Mouse (Mus musculus) B cell, adult 62 days (primary cell): ENCODE measurements around the gene Gm8220. TPM values are rescaled to one million over a fixed set of nuclear protein-coding genes. Genes with fewer than 3 reads are reported as not detected.

Source experiments
- total RNA-seq: library from RNA; stranded (reverse); gene quantifications from 4 replicates; pipeline ENCODE4 v1.2.4, GENCODE M21; 2023

Gene Gm8220
- total RNA-seq = not detected in 4 replicates

GRCm38 (mm10) chr14:44285280-44285679 is at the start of gene Gm8220:
Gene Gm8220 (plus strand): TSS chr14:44285580.

DNA sequence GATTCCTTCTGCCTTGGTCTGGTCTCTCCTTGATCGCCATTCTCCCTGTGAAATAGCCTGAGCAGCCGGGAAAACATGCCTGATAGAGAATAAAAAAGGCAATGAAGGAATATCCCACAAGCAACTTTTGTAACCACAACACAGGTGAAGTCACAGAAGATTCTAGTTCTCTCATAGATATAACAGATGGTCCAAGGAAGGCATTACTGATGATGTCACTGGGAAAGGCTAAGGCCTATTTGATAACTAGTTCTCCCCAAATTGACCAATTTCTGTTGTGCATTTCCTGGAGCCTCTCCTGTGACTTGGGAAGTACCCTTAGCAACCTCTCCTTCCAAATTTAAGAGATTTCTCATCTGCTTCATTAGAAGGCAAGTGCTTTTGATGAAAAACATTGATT is 53.1 kb downstream of the Gm8220 start, which contains the start of gene Gm5930:
TSS of gene Gm5930 (minus strand) at position 101 of the 400 bp plus-strand sequence.

Other genes with a start within 250 kb of the Gm8220 start
- 1.7 to 2.0 TPM in 2 of 4 replicates, not detected in the others for gene Ear2, start 182.9 kb upstream of the Gm8220 start, total RNA-seq
- gene Gm3327, start 161.7 kb upstream of the Gm8220 start, total RNA-seq = not detected in 4 replicates
- gene Gm8212, start 87.9 kb upstream of the Gm8220 start, total RNA-seq = not detected in 4 replicates
- not detected in 4 replicates for gene 4930503E14Rik, start 72.3 kb upstream of the Gm8220 start, total RNA-seq
- gene Gm5930, start 53.0 kb downstream of the Gm8220 start, total RNA-seq = not detected in 4 replicates
- gene Gm8229, start 79.8 kb downstream of the Gm8220 start, total RNA-seq = not detected in 4 replicates
- gene Gm3371, start 125.1 kb downstream of the Gm8220 start, total RNA-seq = not detected in 4 replicates
- gene Gm8232, start 148.1 kb downstream of the Gm8220 start, total RNA-seq = not detected in 4 replicates
- not detected in 4 replicates for gene BC061237, start 206.9 kb downstream of the Gm8220 start, total RNA-seq
- gene Gm17093, start 232.7 kb downstream of the Gm8220 start, total RNA-seq = not detected in 4 replicates